Mouse (Mus musculus): ENCODE measurements around the gene Mms19. TPM values are rescaled to one million over a fixed set of nuclear protein-coding genes. Genes with fewer than 3 reads are reported as not detected.
"Not testable (repeated sequence)": the region's sequence is repeated elsewhere in the genome, so short reads cannot be mapped to it uniquely, and the experiment has no call there.

The Mms19 gene
- polyA plus RNA-seq, 1 experiment from 2014 or later: 27.0 TPM

GRCm38 (mm10) chr19:41943841-41944240 is 37.1 kb downstream of the Mms19 start:
- no peak overlapping the region for H3K27ac ChIP-seq
- no peaks in the 10 kb centered on the region for H3K9me3 ChIP-seq
- no peak overlapping the region for H3K4me3 ChIP-seq
- 84% methylated on average over 7 of the region's 7 CpGs for WGBS
- peaks cover 97% of the 10 kb centered on the region for H3K36me3 ChIP-seq
- H3K4me1 ChIP-seq: no peaks in the 10 kb centered on the region
- no peak for DNase-seq (ENCODE audit: low spot score)
- H3K27me3 ChIP-seq (ENCODE audit: insufficient read depth, poor library complexity, severe bottlenecking): no peaks in the 10 kb centered on the region

GRCm38 (mm10) chr19:41938539-41938938 is 42.4 kb downstream of the Mms19 start:
- 89% methylated on average over 5 of the region's 5 CpGs for WGBS
- Histone ChIP-seq H3K4me1 (peaks cover 8% of the 10 kb centered on the region), H3K9me3 (no peaks in the 10 kb centered on the region), H3K27me3 (ENCODE audit: insufficient read depth, poor library complexity, severe bottlenecking) (no peaks in the 10 kb centered on the region), H3K36me3 (peaks cover 75% of the 10 kb centered on the region), H3K27ac (no peak overlapping the region), H3K4me3 (no peak overlapping the region)
- DNase-seq (ENCODE audit: low spot score): no peak

GRCm38 (mm10) chr19:41935921-41936320 is 45.0 kb downstream of the Mms19 start:
- H3K36me3 ChIP-seq: peaks cover 52% of the 10 kb centered on the region
- H3K9me3 ChIP-seq: no peaks in the 10 kb centered on the region
- DNase-seq (ENCODE audit: low spot score): no peak
- no peaks in the 10 kb centered on the region for H3K27me3 ChIP-seq (ENCODE audit: insufficient read depth, poor library complexity, severe bottlenecking)
- 90% methylated on average over 1 of the region's 1 CpGs for WGBS
- no peak overlapping the region for H3K4me3 ChIP-seq
- no peak overlapping the region for H3K27ac ChIP-seq
- peaks cover 14% of the 10 kb centered on the region for H3K4me1 ChIP-seq

GRCm38 (mm10) chr19:41934124-41934523 is 46.8 kb downstream of the Mms19 start:
- Histone ChIP-seq H3K27me3 (ENCODE audit: insufficient read depth, poor library complexity, severe bottlenecking) (no peaks in the 10 kb centered on the region), H3K27ac (no peak overlapping the region), H3K9me3 (no peaks in the 10 kb centered on the region), H3K36me3 (peaks cover 49% of the 10 kb centered on the region), H3K4me3 (peak overlapping the region; percentile 86), H3K4me1 (peaks cover 14% of the 10 kb centered on the region)
- DNase-seq (ENCODE audit: low spot score): no peak
- WGBS: 37% methylated on average over 6 of the region's 6 CpGs

- H3K4me1 ChIP-seq: peaks cover 14% of the 10 kb centered on the region
- H3K4me3 ChIP-seq: peak within 1 kb of the TSS; percentile 86
- DNase-seq (ENCODE audit: low spot score): peak; percentile 99
- under 1% methylated on average over 47 of the region's 47 CpGs for WGBS
- peaks cover 48% of the 10 kb centered on the region for H3K36me3 ChIP-seq
- H3K27ac ChIP-seq: peak within 1 kb of the TSS; percentile 86
- H3K9me3 ChIP-seq: no peaks in the 10 kb centered on the region
- H3K27me3 ChIP-seq (ENCODE audit: insufficient read depth, poor library complexity, severe bottlenecking): no peaks in the 10 kb centered on the region
Measured at GRCm38 (mm10) chr19:41933179-41934086, 47.5 kb downstream of the Mms19 start, which contains the start of the genes Exosc1 and Zdhhc16. Gene Exosc1, minus strand, starts transcription at chr19:41933423. Gene Zdhhc16, plus strand, starts transcription at chr19:41933480.

GRCm38 (mm10) chr19:41932686-41933085 is 48.3 kb downstream of the Mms19 start:
- H3K9me3 ChIP-seq: no peaks in the 10 kb centered on the region
- no peaks in the 10 kb centered on the region for H3K27me3 ChIP-seq (ENCODE audit: insufficient read depth, poor library complexity, severe bottlenecking)
- H3K27ac ChIP-seq: peak overlapping the region; percentile 86
- peak overlapping the region; percentile 86 for H3K4me3 ChIP-seq
- WGBS: under 1% methylated on average over 28 of the region's 28 CpGs
- H3K4me1 ChIP-seq: peaks cover 14% of the 10 kb centered on the region
- H3K36me3 ChIP-seq: peaks cover 48% of the 10 kb centered on the region
- no peak for DNase-seq (ENCODE audit: low spot score)

GRCm38 (mm10) chr19:41920412-41921067 is 60.4 kb downstream of the Mms19 start:
- Histone ChIP-seq H3K4me1 (no peaks in the 10 kb centered on the region), H3K9me3 (no peaks in the 10 kb centered on the region), H3K27me3 (ENCODE audit: insufficient read depth, poor library complexity, severe bottlenecking) (no peaks in the 10 kb centered on the region), H3K4me3 (no peak overlapping the region), H3K36me3 (peaks cover 79% of the 10 kb centered on the region), H3K27ac (no peak overlapping the region)
- 75% methylated on average over 5 of the region's 5 CpGs for WGBS
- DNase-seq (ENCODE audit: low spot score): no peak

GRCm38 (mm10) chr19:41919471-41919870 is 61.5 kb downstream of the Mms19 start:
- H3K27me3 ChIP-seq (ENCODE audit: insufficient read depth, poor library complexity, severe bottlenecking): no peaks in the 10 kb centered on the region
- no peaks in the 10 kb centered on the region for H3K9me3 ChIP-seq
- peaks cover 82% of the 10 kb centered on the region for H3K36me3 ChIP-seq
- H3K4me1 ChIP-seq: peaks cover 4% of the 10 kb centered on the region; the same call in 1 of the 2 replicates
- no peak for DNase-seq (ENCODE audit: low spot score)
- no peak overlapping the region for H3K27ac ChIP-seq
- H3K4me3 ChIP-seq: no peak overlapping the region
- 71% methylated on average over 4 of the region's 4 CpGs for WGBS

- H3K27me3 ChIP-seq (ENCODE audit: insufficient read depth, poor library complexity, severe bottlenecking): no peaks in the 10 kb centered on the region
- peaks cover 71% of the 10 kb centered on the region for H3K36me3 ChIP-seq
- H3K4me3 ChIP-seq: no peak overlapping the region
- no peak for DNase-seq (ENCODE audit: low spot score)
- no peaks in the 10 kb centered on the region for H3K9me3 ChIP-seq
- H3K4me1 ChIP-seq: peaks cover 13% of the 10 kb centered on the region
- no peak overlapping the region for H3K27ac ChIP-seq
- WGBS: 88% methylated on average over 4 of the region's 4 CpGs
Measured at GRCm38 (mm10) chr19:41916853-41917252, 64.1 kb downstream of the Mms19 start.

- H3K36me3 ChIP-seq: peaks cover 57% of the 10 kb centered on the region
Measured at GRCm38 (mm10) chr19:41915294-41915693, 65.7 kb downstream of the Mms19 start.

GRCm38 (mm10) chr19:41914592-41914882 is 66.4 kb downstream of the Mms19 start:
- not testable (repeated sequence) for H3K27ac ChIP-seq; H3K27me3 ChIP-seq (ENCODE audit: insufficient read depth, poor library complexity, severe bottlenecking); H3K9me3 ChIP-seq; DNase-seq (ENCODE audit: low spot score)
- peaks cover 50% of the 10 kb centered on the region for H3K36me3 ChIP-seq
- H3K4me3 ChIP-seq: peak overlapping the region; percentile 93
- peaks cover 13% of the 10 kb centered on the region for H3K4me1 ChIP-seq

More at GRCm38 (mm10) chr19:41915294-41915693, 65.7 kb downstream of the Mms19 start:
- Histone ChIP-seq H3K27me3 (ENCODE audit: insufficient read depth, poor library complexity, severe bottlenecking) (no peaks in the 10 kb centered on the region), H3K4me1 (peaks cover 13% of the 10 kb centered on the region), H3K4me3 (peak overlapping the region; percentile 93; the same call in 1 of the 2 replicates), H3K27ac (no peak overlapping the region), H3K9me3 (no peaks in the 10 kb centered on the region)
- no peak for DNase-seq (ENCODE audit: low spot score)
- 80% methylated on average over 3 of the region's 3 CpGs for WGBS

- DNase-seq (ENCODE audit: low spot score): no peak
- peaks cover 13% of the 10 kb centered on the region for H3K4me1 ChIP-seq
- H3K9me3 ChIP-seq: no peaks in the 10 kb centered on the region
- peak overlapping the region; percentile 93 for H3K4me3 ChIP-seq
- H3K27ac ChIP-seq: peak overlapping the region; percentile 94
- peaks cover 44% of the 10 kb centered on the region for H3K36me3 ChIP-seq
- 35% methylated on average over 6 of the region's 6 CpGs for WGBS
- H3K27me3 ChIP-seq (ENCODE audit: insufficient read depth, poor library complexity, severe bottlenecking): no peaks in the 10 kb centered on the region
Measured at GRCm38 (mm10) chr19:41913774-41914591, 67.0 kb downstream of the Mms19 start.

All from heart, embryonic 10.5 days (tissue).